Mouse (Mus musculus): ENCODE data around the gene Asap2.
A peak's percentile ranks its signal among the peaks of the same experiment; 100 is the strongest.

Asap2 gene

GRCm38 (mm10) chr12:21264970-21265369 is 274.7 kb downstream of the Asap2 start:
- DNase-seq (ENCODE audit: low read depth, low spot score) = no peak

DNA sequence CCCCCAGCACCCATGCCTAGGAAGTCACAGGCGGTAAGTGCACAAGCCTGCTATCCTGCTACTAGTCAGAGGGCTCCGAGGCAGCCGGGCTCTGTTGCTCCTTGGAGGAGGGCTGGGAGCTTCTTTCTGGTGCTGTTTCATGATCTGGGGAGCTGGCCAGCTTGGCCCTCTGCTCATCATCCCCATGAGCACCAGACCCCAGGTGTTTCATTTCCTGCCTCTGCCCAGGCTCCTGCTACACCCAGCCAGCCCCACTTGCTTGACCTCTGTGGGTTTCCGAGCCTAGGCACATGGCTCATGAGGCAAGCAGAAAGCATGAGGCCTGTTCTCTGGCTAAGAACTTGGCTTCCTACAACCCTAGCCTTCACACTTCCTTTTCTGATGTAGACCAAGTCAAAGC is 275.2 kb downstream of the Asap2 start:
- no peak for DNase-seq (ENCODE audit: low read depth, low spot score)

DNA sequence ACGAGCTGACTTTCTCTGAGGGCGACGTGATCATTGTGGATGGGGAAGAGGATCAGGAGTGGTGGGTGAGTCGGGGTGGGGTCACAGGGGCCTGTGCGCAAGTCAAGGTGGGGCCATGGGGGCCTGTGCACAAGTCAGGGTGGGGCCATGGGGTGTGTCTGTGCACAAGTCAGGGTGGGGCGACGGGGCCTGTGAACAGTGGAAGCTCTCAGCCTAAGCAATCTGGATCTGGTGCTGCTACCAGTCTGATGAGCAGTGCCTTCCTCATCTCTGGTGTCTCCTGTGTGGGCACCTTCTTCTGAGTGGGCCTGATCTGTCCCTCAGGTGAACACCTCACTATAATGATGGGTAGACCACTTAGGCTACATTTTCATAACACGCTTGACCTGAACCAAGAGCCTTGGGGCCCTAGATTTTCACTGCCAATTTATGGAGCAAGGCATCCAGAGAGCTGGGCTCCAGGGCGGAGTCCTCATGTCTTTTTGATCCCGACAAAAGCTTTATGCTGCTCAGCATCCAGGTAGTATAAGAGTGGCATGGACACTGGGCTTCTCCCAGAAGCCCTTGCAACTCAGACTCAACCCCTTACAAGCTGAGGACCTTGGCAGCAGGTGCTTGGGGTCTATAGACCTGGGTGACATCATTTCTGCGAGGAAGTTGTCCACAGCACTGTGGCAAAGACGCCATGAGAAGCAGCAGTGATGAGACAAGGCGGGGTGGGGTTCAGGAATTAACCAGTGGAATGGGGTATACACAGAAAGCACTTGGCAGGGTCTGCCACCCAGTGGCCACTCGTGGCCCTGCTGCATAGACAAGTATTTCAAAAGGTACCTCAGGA is 275.9 kb downstream of the Asap2 start:
- peak; percentile 76 for DNase-seq (ENCODE audit: low read depth, low spot score)

GRCm38 (mm10) chr12:21266784-21267098 is 276.5 kb downstream of the Asap2 start:
- no peak for DNase-seq (ENCODE audit: low read depth, low spot score)

DNA sequence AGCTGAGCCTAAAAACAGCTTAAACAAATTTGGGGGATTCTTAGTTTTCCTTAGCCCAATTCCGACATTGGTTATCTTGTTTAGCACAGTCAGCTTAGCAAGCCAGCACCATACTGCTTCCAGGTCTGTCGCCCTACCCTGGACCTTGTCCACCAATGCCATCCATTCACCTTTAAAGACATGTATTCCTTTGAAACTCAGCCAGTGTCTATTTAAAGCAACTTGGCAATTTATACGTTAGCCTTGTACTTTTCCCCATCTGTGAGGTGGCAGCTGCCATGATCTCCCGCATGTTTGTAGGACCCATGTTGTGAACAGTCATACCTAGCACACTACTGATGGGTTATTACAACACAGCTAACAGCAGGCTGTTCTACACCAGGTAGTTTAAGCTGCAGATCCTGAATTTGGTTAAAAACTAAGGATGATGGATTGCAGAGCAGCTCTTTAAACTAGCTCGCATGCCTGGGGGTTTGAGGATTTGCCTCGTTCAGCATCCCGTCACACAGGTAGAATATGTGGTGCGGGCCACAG is 277.9 kb downstream of the Asap2 start:
- DNase-seq (ENCODE audit: low read depth, low spot score) = no peak

- no peak for DNase-seq (ENCODE audit: low read depth, low spot score)
Measured at GRCm38 (mm10) chr12:21274446-21274845, 284.2 kb downstream of the Asap2 start.

GRCm38 (mm10) chr12:21277352-21277864 is 287.1 kb downstream of the Asap2 start:
- DNase-seq (ENCODE audit: low read depth, low spot score) = no peak

DNA sequence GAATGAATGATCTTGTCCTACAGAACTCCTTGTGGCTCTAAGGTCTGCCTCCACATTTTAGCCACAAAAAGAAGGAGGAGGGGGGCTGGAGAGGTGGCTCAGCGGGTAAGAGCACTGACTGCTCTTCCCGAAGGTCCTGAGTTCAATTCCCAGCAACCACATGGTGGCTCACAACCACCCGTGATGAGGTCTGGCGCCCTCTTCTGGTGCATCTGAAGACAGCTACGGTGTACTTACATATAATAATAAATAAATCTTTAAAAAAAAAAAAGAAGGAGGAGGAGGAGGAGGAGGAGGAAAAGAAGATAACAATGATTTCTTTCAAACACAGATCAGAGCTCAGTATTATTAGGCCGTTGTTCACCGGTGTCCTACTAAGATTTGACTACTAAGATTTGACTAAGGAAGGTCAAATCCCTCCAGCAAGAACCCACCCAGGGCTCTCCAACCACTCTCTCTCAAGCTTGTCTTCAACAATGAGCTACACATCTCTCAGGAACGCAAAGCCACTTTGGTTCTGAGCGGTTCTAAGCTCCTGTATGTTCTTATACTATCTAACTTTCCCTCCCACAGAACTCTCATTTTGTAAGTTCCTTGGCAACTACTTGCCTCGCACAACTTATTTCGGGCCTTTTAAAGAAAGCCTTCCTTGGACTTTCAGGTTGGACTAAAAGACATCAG is 294.6 kb downstream of the Asap2 start, which contains the start of gene Cpsf3:
Gene Cpsf3, plus strand, starts transcription at position 631 of the 681 bp plus-strand sequence.
- no peak for DNase-seq (ENCODE audit: low read depth, low spot score)

- no peak for DNase-seq (ENCODE audit: low read depth, low spot score)
Measured at GRCm38 (mm10) chr12:21285508-21286242, 295.4 kb downstream of the Asap2 start.

DNA sequence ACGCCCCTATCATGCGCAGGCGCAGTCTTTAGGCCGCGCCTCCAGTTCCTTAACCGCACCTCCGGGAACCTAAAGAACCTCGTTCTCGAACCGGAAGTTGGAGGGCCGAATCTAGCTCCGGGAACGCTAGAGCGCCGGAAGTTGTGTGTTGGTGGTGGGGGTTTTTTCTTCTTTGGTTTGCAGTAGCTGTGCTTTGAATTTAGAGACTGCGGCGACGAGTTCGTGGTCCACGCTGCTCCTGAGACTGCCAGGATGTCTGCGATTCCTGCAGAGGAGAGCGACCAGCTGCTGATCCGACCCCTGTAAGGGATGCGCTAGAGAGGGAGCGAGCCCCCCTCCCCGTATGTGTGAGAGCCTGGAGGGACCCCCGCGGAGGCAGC is 296.0 kb downstream of the Asap2 start, which contains the start of gene Itgb1bp1:
Gene Itgb1bp1, minus strand, starts transcription at position 42 of the 380 bp plus-strand sequence.
- DNase-seq (ENCODE audit: low read depth, low spot score) = peak; percentile 99

DNA sequence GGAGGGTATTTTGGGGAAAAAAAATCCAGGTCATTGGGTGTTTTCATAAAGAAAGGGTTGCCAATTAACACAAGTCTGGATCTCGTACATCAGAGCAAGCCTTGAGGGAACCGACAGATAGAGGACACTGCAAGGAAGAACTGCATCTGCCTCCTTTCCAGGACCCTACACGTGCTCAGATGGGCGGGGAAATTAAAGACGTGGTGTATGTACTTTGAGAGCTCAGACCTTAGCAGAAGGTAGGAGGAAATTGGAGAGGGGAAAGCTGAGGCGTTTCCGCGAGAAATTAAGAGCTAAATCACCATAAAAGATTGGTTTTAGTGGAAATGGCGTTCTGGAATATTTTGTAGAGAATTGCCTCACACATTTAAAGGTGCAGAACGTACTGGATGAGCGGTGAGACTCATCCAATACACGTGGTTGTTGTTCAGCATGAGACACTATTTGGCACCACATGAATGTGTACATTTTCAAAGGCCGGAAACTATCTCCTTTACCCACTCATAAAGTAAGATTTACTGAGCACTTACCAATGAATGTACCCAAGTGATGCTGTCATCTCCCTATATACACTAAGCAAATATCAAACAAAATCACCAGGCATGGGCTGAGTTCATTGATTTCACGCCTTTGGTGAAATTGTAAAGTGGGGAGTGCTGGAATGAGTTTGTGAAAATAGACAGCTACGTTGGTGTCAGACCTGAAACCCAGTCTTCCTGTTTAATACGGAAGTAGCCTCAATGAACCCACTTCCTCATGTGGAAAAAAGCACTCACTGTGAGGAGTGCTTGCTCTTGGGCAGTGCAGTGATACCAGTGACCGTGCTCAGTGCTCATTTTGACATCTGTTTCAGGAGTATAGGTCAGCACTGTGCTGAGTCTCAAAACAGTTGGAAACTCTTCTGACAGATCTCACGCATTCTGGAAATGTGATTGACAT is 296.7 kb downstream of the Asap2 start:
- DNase-seq (ENCODE audit: low read depth, low spot score) = peak; percentile 46

- DNase-seq (ENCODE audit: low read depth, low spot score) = no peak
Measured at GRCm38 (mm10) chr12:21288716-21289395, 298.6 kb downstream of the Asap2 start.

DNA sequence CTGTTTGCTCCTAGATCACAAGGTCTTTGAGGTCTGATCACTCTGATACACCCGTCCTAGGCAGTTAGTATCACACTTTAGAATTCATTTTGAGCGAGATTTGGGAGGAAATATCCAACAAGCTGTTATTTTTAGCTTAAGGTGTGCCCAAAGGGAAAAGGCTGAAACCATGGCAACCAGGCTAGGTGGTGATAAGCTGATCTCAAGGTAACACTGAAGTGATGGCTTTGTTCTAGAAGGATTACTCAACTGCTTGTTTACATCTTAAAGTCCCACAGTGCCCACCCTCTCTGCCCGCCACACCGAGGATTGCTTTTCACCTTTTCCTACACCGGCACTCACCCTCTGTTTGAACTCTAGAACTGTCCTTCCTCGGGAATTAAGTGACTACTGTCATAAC is 299.4 kb downstream of the Asap2 start:
- DNase-seq (ENCODE audit: low read depth, low spot score) = peak; percentile 35

GRCm38 (mm10) chr12:21298856-21299255 is 308.6 kb downstream of the Asap2 start:
- no peak for DNase-seq (ENCODE audit: low read depth, low spot score)

DNA sequence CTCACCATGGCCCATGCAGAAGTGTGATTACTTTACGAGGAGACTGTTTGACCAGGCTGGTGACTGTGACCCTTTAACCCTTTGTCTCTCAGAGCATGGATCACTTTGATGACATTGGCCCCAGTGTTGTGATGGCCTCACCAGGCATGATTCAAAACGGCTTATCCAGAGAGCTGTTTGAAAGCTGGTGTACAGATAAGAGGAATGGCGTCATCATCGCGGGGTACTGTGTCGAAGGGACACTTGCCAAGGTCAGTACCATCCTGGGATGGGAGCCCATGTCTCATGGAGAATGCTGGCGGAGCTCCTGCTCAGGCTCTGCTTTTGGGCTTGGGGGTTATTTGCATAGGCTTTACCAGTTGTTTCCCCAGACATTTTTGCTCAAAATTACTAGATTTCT is 311.1 kb downstream of the Asap2 start:
- DNase-seq (ENCODE audit: low read depth, low spot score) = no peak

DNA sequence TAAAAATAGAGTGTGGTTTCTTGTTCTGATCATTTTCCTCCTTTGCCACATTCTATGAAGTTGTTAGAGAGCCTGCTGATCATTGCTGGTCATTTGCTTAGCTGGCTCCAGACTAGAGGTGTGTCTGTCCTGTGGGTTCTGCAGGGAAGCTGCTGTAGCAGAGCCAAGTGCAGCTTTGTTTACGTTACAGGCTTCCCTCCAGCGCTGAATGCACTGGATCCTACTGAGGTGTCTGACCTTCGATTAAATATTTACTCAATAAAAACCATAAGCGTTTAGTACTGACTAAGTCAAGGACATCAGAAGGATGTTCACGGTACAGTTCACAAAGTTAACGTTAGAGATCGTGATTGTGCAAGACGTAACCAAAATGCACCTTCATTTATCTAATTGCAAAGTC is 311.7 kb downstream of the Asap2 start:
- no peak for DNase-seq (ENCODE audit: low read depth, low spot score)

DNA sequence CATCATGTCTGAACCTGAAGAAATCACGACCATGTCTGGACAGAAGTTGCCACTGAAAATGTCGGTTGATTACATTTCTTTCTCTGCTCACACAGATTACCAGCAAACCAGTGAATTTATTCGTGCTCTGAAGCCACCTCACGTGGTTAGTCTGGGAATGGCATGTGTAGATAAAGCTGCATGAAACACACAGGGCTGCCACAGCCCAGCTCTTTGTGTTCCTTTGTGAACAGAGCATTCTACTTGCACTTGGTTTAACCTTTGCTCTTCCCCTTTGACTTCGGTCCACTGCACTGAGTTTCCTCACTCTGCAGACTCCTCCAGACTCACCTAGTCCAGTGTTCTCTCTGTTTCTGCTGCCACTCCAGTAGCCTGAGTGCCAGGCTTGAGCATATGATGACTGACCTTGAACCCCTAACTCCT is 312.1 kb downstream of the Asap2 start:
- DNase-seq (ENCODE audit: low read depth, low spot score) = peak; percentile 31

DNA sequence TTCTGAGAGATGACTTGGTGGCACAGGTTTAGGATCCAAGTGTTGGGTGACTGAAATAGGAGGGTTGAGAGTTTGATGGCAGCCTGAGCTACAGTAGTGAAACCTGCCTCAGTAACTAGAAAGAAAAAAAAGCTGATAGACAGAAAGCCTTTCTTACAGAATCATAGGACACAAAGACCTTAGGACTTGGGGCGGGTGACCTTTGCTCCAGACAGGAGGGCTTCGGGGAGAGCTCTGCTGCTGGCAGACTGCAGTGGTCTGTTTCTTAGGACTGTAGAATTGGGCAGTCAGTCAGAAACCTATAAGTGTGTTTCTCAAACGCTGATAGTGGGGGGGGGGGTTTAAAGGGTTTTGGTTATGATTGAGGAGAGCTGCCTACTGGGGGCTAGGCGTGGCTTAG is 315.5 kb downstream of the Asap2 start:
- no peak for DNase-seq (ENCODE audit: low read depth, low spot score)

DNA sequence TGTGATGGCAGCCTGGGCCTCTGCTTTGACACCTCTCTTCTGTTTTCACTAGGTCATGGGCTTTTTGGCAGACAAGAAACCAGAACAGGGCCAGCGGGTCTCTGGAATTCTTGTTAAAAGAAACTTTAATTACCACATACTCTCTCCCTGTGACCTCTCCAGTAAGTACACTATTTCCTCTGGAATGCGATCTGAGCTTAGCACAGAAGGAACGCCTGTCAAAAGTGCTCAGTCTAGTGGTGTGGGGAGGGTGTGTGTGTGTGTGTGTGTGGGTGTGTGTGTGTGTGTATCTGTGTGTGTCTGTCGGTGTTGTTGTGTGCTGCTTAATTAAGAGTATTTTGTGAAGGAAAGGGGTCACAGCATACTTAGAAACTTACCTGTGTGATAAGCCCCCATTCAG is 316.5 kb downstream of the Asap2 start:
- DNase-seq (ENCODE audit: low read depth, low spot score) = peak; percentile 30

DNA sequence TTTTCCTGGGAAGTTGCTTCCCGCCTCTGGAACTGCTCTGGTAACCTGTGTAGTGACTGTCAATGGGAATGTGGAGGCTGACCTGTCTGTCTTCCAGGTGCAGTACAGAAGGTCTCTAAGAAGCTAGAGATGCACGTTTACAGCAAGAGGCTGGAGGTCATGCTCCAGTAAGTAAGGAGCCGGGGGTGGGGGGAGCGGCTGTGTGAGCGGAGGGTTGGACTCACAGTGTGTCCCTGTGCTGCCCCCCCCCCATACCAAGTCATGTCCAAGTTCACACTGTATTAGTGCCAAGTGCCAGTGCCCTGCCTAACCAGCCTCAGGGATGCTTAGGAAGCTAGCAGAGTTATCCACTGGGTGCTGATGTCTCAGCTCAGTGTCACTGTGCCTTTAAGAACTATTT is 321.9 kb downstream of the Asap2 start:
- DNase-seq (ENCODE audit: low read depth, low spot score) = no peak

All from R1 (cell line).